Mouse (Mus musculus): ENCODE measurements around the gene Kansl1l. TPM values are rescaled to one million over a fixed set of nuclear protein-coding genes. Genes with fewer than 3 reads are reported as not detected.

The Kansl1l gene
- polyA plus RNA-seq (2015; fragmentation: Nextera tagmentation; extraction: Ambion mirVana), result 21.3 and 25.3 TPM in 2 replicates

DNA sequence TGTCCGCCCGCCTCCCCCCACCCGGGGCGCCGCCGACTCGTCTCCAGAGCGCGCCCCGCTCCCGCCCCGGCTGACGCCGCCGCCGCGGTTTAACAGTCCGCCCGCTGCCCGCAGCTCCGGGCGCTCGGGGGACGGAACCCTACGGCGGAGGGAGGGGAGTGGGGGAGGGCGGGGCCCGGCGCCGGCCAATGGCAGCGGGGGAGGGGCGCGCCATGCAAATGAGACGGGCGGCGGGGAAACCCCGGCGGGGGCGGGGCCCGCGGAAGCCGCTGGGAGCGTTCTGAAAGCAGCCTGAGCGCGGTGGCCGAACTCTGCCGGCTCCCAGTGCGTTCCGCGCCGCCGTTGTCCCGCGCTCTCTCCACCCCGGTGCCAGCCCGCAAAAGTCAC, at the start of gene Kansl1l:
Gene Kansl1l, minus strand, starts transcription at position 110 of the 387 bp plus-strand sequence.
- peak; percentile 96 for DNase-seq (ENCODE audit: low spot score)

DNA sequence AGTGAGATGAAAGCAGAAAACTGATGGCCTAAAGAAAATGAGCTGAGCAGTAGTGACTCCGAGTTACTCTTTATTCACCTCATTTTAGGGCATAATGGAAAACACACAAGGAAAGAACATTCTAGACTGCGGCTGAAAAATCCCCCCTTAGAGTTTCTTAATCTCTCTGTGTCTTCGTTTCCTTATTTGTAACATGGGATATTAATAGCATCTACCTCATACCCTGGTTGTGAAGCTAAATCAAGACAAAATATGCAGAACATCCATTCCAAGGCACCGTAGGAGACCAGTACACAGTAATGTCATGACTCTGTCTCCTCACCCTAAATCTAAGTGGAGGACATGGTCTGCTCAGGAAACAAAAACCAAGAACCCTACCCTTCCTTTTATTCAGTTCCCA, 48.3 kb upstream of the Kansl1l start:
- DNase-seq (ENCODE audit: low spot score), result no peak

DNA sequence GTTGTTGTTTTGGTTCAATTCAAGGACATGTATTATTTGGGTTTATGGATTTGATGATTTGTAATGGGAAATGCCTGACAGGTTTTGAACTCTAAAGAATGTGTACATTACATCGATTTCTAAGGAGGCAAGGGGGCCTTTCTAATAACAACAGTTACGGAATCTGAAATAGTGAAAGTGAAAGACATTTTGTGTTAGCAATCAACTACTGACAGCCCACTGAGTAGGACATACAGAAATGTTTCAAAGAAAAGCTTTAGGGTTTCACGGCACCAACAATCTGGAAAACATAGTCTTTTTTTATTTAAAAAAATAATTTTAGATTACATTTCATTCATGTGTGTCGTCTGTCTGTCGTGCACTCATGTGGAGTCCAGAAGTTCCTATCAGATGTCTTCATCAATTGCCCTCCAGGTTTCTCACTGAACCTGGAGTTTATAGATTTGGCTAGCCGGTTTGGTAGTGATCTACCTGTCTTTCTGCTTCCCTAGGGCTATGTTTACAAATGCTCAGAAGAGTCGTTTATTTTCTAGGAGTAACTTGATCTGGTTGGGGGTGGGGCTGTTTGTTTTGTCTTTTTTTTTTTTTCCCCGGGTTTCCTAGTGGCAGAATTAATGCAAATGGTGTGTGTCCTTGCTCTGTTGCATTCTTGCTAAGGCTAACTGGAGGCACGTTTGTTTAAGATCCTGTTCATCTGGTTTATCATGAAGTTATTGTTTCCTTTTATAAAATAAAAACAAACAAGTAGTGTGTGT, 46.6 kb upstream of the Kansl1l start:
- DNase-seq (ENCODE audit: low spot score), result peak; percentile 16

DNA sequence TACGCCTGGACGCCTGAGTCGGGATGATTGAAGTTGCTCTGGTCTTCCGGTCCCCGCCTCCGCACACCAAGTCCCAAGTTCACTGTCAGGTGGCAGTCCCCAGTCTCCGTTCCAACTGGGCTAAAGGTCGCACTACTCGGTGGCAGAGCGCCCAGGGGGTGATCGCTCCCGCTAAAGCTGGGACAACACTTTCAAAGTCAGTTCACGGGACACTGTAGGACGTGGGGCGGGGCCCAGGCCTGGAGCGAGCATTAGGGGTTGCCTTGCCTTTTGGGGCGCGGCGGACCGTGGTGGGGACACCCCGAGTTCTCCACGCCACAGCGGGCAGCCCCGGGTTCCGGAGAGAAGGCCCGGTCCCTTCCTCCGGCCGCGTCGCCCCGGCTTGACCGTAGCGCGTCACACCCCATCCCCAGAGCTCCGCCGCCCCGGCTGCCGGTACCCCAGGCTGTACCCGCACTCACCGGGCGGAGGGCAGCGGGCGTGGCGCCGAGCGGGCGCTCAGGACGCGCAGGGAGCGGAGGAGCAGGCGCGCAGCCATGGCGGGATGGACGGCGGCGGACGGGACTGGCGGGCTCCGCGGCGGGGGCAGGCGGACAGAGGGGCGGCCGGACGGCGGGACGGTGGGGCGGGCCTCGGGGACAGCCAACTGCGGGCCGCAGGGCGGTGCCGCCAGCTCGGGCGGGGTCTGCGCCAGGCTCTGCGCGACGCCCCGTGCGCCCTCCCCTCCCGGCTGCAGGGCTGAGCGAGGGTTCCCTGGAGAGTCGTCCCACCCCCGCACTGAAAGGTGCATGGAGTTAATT, 45.5 kb upstream of the Kansl1l start, which contains the start of gene Acadl:
Gene Acadl, minus strand, starts transcription at position 566 of the 800 bp plus-strand sequence.
- peak; percentile 61 for DNase-seq (ENCODE audit: low spot score)

DNA sequence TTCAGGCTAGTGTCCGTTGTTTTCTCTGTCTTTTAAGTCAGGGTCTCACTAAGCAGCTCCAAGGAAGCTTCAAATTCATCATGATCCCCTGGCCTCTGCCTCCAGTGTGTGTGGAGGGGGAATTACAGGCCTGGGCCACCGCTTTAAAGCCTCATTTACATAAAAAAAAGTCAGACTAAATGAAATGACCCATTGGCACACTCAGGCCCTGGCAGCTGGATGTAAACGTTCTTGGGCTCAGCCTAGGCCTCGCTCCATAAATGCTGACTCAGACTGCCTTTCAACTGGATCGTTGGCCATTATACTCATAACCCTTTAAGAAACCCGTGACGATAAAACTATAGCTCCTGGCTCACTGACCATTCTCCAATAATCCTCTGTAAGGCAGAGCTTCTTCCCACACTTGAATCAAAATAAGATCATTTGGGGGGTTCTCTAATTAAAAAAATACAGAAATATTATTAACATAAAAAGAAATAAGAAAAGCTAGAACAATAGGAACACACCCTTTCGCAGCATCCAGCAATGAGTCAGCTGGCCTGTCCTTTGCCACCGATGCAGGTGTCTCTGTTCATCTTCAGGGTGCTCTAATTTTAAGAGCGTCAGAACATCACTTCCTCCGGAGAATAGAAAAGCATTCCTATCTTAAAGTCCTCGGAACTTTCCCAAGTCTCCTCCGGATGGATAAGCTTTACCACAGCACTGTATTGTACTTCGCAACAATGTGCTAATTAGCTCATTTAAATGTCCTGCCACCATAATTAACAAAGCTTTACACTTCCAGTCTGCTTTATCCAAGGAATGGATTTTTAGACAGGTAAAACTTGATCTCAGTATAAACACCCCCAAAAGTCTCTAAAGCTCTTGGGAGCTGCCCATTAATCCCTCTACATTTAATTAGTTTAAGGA, 44.7 kb upstream of the Kansl1l start:
- peak; percentile 7 for DNase-seq (ENCODE audit: low spot score)

DNA sequence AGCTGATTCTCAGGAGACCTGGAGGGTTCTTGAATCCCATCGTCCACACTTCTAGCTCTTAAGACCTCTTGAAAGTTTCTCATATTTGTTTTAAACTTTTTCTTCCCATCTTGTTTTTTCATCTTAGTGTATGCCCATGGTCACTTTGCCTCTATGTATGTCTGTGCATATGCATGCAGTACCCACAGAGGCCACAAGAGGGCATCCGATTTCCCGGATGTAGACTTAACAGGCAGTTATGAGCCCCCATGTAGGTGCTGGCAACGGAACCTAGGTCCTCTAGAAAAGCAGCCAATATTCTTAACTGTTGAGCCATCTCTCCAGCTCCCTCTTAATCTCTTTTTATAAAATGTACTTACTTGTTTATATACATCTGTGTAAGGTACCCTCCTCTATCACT, 30.1 kb upstream of the Kansl1l start:
- DNase-seq (ENCODE audit: low spot score), result peak; percentile 53

DNA sequence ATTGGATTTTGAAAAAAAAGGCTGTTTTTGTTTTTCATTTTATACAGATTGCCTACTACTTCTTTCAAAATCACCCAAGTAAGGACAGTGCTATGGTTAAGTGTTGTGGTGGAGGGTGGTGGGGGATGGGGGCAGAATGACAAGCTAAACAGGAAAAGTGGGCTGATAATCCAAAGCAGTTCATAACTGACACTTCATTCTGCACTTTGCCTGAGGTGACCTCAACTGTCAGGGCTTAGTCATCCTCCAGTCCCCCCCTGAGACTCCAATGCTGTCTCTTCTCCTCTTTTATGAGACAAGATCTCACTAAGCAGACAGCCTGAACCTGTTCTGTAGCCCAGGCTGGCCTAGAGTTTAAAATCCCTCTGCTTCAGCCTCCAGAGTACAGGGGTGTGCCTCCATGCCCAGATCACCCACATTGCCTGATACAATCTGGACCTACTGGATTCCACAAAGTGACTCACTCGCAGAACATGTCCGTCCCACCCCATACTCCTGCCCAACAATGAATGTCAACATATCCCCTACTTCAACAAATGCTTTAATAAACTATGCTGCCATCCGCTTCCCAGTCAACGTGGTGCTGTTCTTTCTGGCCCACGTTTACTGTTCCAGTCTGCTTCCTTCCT, 28.4 kb upstream of the Kansl1l start:
- DNase-seq (ENCODE audit: low spot score), result no peak

DNA sequence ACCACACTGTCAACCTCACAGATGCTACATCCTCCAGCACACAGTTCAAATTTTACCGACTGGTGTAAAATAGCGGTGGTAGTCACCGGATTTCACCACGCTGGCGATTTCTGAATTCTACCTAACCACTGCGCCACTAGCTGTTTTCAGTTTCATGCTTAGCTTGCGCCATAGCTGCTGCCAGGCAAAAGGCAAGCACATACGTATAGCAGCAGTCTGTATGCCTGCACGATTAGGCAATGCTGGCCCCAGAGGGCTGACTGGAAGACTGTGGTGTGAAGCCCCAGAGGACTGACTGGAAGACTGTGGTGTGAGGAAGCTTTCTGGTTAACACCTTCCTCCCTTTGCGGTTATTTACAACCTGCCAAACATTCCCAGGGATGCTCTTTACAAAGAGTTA, 24.6 kb upstream of the Kansl1l start:
- DNase-seq (ENCODE audit: low spot score), result no peak

DNA sequence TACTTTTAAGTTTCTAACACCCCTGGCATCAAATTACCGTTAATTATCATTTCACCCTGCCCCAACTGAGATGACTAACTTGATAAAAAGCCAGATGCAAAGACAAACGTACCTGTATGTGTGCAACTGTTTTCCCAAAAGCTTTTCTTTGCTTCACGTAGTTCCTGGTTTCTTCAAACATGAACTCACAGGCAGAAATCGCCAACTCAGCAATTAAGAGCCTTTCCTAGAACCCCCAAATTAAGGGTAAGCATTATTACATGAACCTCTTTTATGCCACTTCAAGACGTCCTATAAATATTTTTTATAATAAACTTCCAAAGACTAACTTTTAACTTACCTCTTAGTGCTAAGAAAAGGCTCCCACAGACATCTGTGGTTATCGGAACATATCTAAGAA, 24.1 kb upstream of the Kansl1l start:
- DNase-seq (ENCODE audit: low spot score), result no peak

DNA sequence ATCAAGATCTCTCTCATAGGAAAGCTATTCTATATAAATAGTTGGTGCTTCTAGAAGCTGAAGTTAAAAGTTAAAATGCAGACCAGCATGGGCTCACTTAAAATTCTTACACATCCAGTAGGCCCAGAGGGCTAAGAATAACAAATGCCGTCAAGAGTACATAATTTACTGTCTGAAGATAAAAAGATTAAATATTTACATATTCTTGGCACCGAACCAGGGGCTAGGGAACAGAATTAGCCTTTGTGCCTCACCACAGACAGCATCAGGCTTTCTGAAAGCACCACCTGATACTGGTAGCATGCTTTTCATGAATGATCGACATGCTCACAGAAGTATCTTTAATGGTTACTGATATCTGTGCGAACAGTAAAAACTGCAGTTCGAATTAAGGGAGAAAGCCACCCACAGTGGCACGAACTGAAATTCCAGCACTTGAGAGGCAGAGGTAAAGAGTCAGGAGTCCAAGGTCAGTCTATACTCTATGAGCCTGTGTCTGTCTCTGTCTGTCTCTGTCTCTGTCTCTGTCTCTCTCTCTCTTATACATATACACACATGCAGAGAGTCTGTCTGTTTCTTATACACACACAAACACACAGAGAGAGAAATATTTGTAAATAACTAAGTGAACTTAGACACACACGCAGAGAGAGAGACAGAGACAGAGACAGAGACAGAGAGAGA, 22.5 kb upstream of the Kansl1l start:
- no peak for DNase-seq (ENCODE audit: low spot score)

DNA sequence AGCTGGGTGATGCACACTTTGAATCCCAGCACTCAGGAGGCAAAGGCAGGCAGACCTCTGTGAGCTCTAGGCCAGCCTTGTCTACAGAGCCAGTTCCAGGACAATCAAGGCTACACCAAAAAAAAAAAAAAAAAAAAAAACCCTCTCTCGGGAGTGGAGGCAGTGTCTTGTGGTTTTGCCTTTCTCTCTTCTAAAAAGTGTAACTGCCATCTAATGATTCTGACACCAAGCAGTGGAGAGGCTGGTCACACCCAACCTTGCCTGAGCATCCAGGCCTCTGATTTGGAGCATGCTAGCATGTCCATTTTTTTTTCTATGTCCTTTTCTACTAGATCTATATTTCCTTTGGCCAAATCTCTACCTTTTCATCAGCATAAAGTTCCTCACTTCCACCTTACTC, 21.8 kb upstream of the Kansl1l start:
- DNase-seq (ENCODE audit: low spot score), result no peak

DNA sequence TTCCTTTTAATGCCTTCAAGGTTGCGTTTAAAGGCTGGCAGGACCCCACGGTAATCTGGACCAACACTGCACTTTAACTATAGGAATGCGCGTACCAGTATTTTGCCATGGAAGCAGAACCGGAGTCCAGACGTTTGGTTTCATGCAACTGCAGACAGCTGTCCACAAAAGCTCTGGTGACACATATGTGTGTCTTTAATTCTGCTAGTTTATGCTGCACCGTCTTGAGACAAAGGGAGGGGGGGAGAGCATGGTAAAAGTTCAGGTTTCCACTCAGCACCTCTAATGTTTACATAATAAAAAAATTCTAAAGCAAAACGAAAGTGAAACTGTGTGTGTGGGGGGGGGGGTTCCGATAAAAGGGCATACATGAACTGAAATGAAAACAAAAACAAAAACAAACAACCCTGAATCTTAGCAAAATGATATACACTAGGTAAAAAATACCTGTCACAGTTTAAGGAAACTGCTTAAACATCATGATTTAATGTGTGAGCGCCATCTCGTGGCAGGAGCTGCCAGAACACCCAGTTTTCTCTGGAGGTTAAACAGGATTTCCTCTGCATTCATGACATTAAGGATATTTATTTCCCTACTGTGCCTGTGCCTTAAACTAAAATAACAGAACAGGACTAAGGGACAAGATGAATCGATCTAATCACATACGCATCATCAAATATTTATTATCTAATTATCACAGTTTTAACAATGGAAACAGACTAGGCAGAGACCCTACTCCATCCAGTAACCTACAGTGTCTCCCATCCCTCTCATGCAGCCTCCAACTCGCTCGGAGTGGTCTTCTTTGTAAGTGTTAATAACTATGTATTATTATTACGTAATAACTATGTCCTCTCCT, 21.1 kb upstream of the Kansl1l start:
- peak; percentile 75 for DNase-seq (ENCODE audit: low spot score)

DNA sequence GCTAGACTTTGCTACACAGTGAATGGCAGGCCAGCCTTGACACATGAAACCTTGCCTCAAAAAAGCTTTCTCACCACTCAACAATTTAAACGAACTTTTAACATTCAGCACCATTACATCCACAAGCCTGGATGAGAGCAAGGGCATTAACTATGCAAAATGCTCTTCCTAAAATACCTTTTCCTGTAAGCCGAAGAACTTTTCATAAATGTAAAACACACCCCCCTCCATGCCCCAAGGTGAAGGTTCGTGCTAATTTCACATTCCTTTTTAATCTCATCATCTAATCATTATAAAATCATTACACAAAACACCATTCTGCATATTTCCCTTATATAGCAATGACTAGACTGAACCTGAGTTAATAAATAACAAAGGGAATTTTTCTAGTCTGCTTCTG, 19.8 kb upstream of the Kansl1l start:
- DNase-seq (ENCODE audit: low spot score), result no peak

DNA sequence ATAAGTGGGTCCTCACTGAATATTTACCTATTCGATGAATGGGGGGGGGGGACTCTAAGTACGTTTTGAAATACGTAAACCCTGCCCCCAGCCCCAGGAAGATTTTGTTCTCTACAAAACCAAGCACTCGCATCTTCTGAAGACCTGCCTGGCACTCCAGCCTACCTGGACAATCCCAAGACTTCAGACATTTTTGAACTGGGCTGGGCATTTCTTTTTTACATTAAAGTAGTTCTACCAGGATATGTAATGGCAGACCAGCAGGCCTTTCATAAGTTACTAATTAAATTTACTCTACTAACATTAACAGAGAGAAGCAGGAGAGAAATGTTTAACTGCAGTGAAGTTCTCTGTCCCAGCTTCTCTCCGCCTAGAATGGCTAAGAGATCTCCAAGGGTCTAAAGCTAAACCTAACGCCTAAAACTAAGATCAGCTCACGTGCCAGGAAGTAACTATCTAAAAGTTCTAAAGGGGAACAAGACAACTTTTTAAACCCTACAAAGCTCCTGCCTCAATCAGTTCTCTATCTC, 15.3 kb upstream of the Kansl1l start:
- DNase-seq (ENCODE audit: low spot score), result no peak

DNA sequence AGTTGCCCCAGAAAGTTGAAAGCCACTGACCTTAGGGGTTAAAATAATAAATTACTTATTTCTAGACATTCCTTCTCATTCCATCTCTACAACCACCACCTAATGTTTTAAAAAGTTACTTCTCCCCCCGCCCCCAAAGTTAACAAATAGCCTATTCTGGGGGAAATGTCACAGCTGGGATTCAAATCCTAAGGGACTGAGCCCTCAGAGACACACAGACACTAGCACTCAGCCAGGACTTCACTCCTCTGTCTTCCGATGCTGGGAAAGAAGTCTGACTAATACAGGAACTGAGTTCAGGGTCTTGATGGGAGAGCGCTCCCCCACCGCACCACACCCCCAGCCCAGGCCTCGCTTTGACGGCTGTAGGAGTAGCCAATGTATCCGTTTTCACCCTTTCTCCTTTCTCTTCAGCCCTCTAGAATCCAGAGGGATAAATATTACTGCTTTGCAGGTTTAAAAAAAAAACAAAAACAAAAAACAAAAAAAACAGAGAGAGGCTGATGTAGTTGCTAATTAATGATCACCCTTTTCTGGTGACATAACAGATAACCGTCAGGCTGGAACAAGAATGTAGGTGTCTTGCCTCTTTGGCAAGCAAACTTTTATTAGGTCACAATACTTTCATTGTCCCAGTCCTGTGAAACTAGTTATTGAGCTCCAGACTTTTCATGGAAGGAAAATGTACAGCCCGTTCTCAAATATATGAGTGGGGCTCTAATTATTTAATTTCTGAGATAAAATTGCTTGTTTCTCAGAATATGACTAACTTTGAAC, 14.7 kb upstream of the Kansl1l start:
- no peak for DNase-seq (ENCODE audit: low spot score)

DNA sequence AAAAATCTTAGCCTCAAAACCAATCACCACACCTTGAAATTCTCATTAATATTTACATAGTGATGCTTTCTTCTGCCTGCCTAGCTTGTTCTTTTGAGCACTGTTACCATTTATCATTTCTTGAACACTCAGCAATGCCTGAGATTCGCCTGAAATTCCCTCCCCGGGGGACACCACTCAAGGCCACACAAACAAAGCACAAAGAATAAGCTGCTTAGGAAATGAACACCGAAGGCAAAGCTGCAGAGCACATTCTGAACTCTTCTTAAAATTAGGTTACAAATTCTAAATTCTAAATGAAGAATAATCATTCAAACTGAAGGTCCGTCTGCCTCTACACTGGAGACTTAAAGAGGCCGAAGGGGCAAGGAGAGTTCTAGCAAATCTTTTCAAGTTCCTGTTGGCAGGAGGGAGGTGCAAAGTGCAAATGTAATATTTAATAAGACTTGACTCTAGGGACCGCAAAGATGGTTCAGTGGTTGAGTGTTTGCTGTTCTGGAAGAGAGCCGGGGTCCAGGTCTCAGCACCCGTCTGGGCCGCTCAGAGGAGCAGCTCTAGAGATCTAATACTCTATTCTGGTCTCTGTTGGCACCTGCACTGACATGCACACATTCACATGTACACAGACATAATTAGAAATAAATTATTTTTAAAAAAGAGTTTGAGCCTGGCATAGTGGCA, 12.2 kb upstream of the Kansl1l start:
- DNase-seq (ENCODE audit: low spot score), result no peak

DNA sequence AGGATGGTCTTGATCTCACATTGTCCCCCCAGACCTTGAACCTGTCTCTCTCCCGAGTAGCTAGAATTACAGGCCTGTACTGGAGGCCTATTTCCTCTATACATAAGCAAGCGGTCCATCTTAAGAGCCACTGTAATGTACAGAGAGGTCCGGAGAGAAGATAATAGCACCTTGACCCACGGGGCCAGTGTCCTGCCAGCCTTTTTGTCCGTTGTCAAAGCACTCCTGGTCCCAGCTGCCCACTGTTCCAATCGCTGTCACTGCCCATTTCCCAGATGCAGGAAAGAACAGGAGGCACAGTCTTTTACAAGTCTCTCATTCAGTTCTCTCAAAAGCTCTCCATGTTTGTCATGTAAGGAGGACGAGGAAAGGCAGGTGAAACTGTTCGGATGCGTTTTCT, 4.6 kb upstream of the Kansl1l start:
- no peak for DNase-seq (ENCODE audit: low spot score)

DNA sequence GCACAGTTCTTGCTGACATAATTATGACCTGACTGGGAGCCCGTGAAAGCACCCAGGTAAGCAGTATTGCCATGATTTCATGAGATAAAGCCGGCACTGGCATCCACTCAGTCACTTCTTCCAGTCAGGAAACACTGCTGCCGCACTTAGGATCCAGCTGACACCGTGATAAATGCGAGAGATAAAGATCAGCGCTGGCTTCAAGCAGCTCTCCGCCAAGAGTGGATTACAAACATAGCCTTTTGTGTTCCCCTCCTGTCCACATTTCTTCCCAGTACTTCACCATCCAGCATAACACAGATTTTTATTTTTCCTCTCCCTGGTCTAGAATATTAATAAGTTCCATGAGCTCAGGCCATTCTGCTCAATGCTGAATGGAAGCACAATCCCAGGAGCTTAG, 2.9 kb upstream of the Kansl1l start:
- no peak for DNase-seq (ENCODE audit: low spot score)
